Comparison of ENCODE assay signal across 8 mouse cellular contexts in the genomic region with DNA sequence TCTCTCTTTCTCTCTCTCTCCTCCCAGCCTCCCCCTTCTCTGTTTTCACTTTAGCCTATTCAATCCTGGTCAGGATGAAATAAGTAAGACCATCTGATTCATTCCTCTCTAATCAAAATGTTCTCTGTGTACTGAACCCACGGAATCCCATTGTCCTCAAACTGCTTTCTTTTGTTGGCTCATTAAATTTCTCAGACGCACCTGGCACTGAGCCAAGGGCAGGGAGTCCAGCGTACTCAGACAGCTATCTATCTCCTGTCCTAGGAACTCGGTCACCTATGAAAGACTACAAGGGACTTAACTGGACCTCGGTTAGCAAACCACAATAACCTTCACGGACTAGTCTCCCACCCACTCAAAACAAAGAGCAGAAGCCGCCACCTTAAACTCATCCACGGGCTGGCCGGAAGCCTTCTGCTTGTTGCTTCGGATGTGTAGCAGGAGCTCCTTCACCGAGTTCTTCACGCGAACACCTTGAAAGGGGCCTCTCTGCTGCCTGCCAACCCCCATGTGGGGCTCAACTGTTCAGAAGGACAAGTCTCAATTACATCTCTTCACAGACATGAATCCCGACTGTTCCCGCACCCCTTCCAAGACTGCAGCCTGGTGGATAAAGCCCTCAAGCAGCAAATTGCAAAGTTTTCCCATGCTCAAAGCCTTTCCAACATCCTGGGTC. TPM values are rescaled to one million over a fixed set of nuclear protein-coding genes. Genes with fewer than 3 reads are reported as not detected.
DNase-seq lines count a peak whose midpoint lies in the region; ATAC-seq and TF ChIP-seq lines count a peak whose summit lies in the region.

No protein-coding gene starts in this region.

- no peak for ATAC-seq in intestine, postnatal 0 days
- ATAC-seq in lung, postnatal 0 days = no peak
- ATAC-seq in monocyte, adult 5-6 weeks (replicated peaks; ENCODE audit: insufficient number of reproducible peaks, low FRiP score, low TSS enrichment, poor library complexity, severe bottlenecking) = no peak

- peaks cover 35% of the 10 kb centered on the region for H3K36me3 ChIP-seq in liver, adult 2 months (ENCODE audit: control insufficient read depth, insufficient read depth, low read length)
- H3K36me3 ChIP-seq in intestine, postnatal 0 days (ENCODE audit: control insufficient read depth, insufficient read depth) = peaks cover 29% of the 10 kb centered on the region
- H3K36me3 ChIP-seq in lung, postnatal 0 days (ENCODE audit: insufficient read depth, low read length) = peaks cover 28% of the 10 kb centered on the region

- no peak for TF ChIP-seq POLR2A in liver, adult 2 months (IDR thresholded peaks at IDR 0.05; ENCODE audit: extremely low read depth, insufficient read depth, low read length)

- TF ChIP-seq EP300 in lung, postnatal 0 days (IDR thresholded peaks at IDR 0.05) = 0 out of 2 replicates have a peak, but pooled peaks have one; percentile 13

- H3K79me2 ChIP-seq in liver, adult 2 months (ENCODE audit: control insufficient read depth, insufficient read depth, low read length) = peaks cover 19% of the 10 kb centered on the region

- no peaks in the 10 kb centered on the region for H3K27me3 ChIP-seq in liver, adult 2 months (ENCODE audit: control insufficient read depth, insufficient read depth, low read length)
- H3K27me3 ChIP-seq in intestine, postnatal 0 days (replicated peaks; ENCODE audit: control insufficient read depth, insufficient read depth, low read length) = no peaks in the 10 kb centered on the region
- H3K27me3 ChIP-seq in lung, postnatal 0 days (replicated peaks; ENCODE audit: insufficient read depth, low read length) = no peaks in the 10 kb centered on the region

- DNase-seq in liver, adult 2 months (ENCODE audit: extremely low read depth, low read depth, low spot score) = peak; percentile 68
- no peak for DNase-seq in liver
- DNase-seq in adrenal gland, adult (ENCODE audit: inconsistent age in 2 of 2, low spot score in 1 of 2) = peak; percentile 81 to 86
- peak; percentile 52 for DNase-seq in gastrocnemius, postnatal 10 days
- peak; percentile 68 for DNase-seq in lung, postnatal 0 days (ENCODE audit: low spot score)
- no peak for DNase-seq in frontal cortex, postnatal 36 days (ENCODE audit: low spot score in 2 of 2)

- H3K9me3 ChIP-seq in intestine, postnatal 0 days (ENCODE audit: control insufficient read depth) = no peaks in the 10 kb centered on the region
- H3K9me3 ChIP-seq in lung, postnatal 0 days (ENCODE audit: low read length) = no peaks in the 10 kb centered on the region

- H3K4me2 ChIP-seq in intestine, postnatal 0 days (replicated peaks; ENCODE audit: low read depth) = peak overlapping the region; percentile 71
- peak overlapping the region; percentile 54 for H3K4me2 ChIP-seq in lung, postnatal 0 days (replicated peaks; ENCODE audit: low read depth, low read length)

- peak overlapping the region; percentile 55 for H3K9ac ChIP-seq in liver, adult 2 months (ENCODE audit: low read depth, low read length)
- peak overlapping the region; percentile 93 for H3K9ac ChIP-seq in intestine, postnatal 0 days (ENCODE audit: low read depth, low read length)
- H3K9ac ChIP-seq in lung, postnatal 0 days (replicated peaks; ENCODE audit: low read depth) = peak overlapping the region; percentile 92

- no peak for TF ChIP-seq CTCF in liver, adult 2 months (IDR thresholded peaks at IDR 0.05; ENCODE audit: low read depth, low read length)
- TF ChIP-seq CTCF in intestine, postnatal 0 days (IDR thresholded peaks at IDR 0.05; ENCODE audit: low read depth) = no peak
- no peak for TF ChIP-seq CTCF in lung, postnatal 0 days (IDR thresholded peaks at IDR 0.05)

- peaks cover 23% of the 10 kb centered on the region for H3K4me1 ChIP-seq in liver, adult 2 months (ENCODE audit: control insufficient read depth, insufficient read depth, low read length)
- no peaks in the 10 kb centered on the region for H3K4me1 ChIP-seq in intestine, postnatal 0 days (replicated peaks; ENCODE audit: control insufficient read depth, insufficient read depth, low read length)
- peaks cover 9% of the 10 kb centered on the region; the same call in 1 of the 2 replicates for H3K4me1 ChIP-seq in lung, postnatal 0 days (ENCODE audit: insufficient read depth, low read depth, low read length)

- peak overlapping the region; percentile 27 for H3K27ac ChIP-seq in liver, adult 2 months (replicated peaks; ENCODE audit: insufficient read depth, low read depth, low read length)
- peak overlapping the region; percentile 94 for H3K27ac ChIP-seq in intestine, postnatal 0 days (ENCODE audit: low read depth, low read length)
- H3K27ac ChIP-seq in lung, postnatal 0 days (ENCODE audit: low read length) = peak overlapping the region; percentile 99

- 6% methylated on average over 15 of the region's 15 CpGs for WGBS in liver, adult 2 months
- WGBS in intestine, postnatal 0 days = 13% methylated on average over 15 of the region's 15 CpGs
- 17% methylated on average over 15 of the region's 15 CpGs for WGBS in lung, postnatal 0 days

- H3K4me3 ChIP-seq in liver, adult 2 months (ENCODE audit: insufficient read depth, low read depth, low read length) = peak overlapping the region; percentile 99
- peak overlapping the region; percentile 98 for H3K4me3 ChIP-seq in intestine, postnatal 0 days (ENCODE audit: low read depth, low read length)
- H3K4me3 ChIP-seq in lung, postnatal 0 days (ENCODE audit: low read depth, low read length) = peak overlapping the region; percentile 98

RNA-seq across cellular contexts. Expression of a gene that starts 19.4 kb away (rescaled TPM):
- total RNA-seq in liver, adult 2 months (2014; rRNA removed) = 3.7 and 4.2 TPM in 2 replicates
- polyA plus RNA-seq in liver, adult 2 months (2012; rRNA removed) = 4.1 and 4.5 TPM in 2 replicates
- 1 to 10 TPM; 1.8 to 2.8 TPM for total RNA-seq in gastrocnemius, postnatal 10 days (2021)
- polyA plus RNA-seq in intestine, postnatal 0 days (2015; fragmentation: Nextera tagmentation; extraction: Ambion mirVana) = 7.8 and 8.8 TPM in 2 replicates
- polyA plus RNA-seq in lung, postnatal 0 days (2015; fragmentation: Nextera tagmentation; extraction: Ambion mirVana) = 16.0 and 21.5 TPM in 2 replicates
- total RNA-seq in monocyte, adult 5-6 weeks (2017) = 280 to 361 TPM (median 306 TPM) in 3 replicates

Comparison
In these comparisons a context has a peak if more than half of its experiments do, and no peak if none do; other contexts are left out.
1. DNase-seq: peak in liver, adult 2 months (single experiment), adrenal gland, adult (2 of 2), gastrocnemius, postnatal 10 days (single experiment) and lung, postnatal 0 days (single experiment); none in liver (single experiment) and frontal cortex, postnatal 36 days (0 of 2).
2. H3K27ac ChIP-seq: peak in every context shown above with its lines; median percentile 99 in lung, postnatal 0 days; 94 in intestine, postnatal 0 days; 27 in liver, adult 2 months.
3. RNA of a gene that starts 19.4 kb away (total RNA-seq): 280 to 361 TPM in monocyte, adult 5-6 weeks; 3.7 to 4.2 TPM in liver, adult 2 months and 1.8 to 2.8 TPM in gastrocnemius, postnatal 10 days; every median in the first group is over 10 times any median in the second.
4. Peak in every context shown above with its lines, with median percentiles within 50 percentile points of each other: H3K4me3 ChIP-seq and H3K9ac ChIP-seq.